Mouse (Mus musculus) testis, postnatal 14 days (tissue): ENCODE measurements around the gene Dgkz.

Experiments
- DNase-seq: peaks from one replicate; pipeline ENCODE4 v3.0.0; 2021; ENCODE audit warnings: low spot score

Gene Dgkz

DNA sequence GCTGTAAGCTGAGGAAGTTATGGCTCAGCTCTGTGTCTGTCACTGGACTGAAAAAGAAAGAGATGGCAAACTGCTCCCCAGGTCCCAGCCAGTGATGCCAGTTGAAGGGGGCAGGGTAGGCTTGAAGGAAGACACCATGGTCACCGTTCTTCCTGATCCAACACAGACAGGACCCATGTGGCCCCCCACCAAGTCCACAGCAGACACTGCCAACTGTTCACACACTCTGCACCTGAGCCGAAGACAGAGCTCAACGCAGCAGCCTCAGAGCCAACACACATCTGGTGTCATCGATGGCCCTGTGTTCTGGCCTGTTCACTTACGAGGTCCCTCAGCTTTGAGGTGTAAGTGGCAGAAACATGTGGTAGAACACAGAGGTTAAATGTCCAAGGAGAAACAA lies 15.2 kb downstream of the Dgkz start:
- DNase-seq, result no peak

DNA sequence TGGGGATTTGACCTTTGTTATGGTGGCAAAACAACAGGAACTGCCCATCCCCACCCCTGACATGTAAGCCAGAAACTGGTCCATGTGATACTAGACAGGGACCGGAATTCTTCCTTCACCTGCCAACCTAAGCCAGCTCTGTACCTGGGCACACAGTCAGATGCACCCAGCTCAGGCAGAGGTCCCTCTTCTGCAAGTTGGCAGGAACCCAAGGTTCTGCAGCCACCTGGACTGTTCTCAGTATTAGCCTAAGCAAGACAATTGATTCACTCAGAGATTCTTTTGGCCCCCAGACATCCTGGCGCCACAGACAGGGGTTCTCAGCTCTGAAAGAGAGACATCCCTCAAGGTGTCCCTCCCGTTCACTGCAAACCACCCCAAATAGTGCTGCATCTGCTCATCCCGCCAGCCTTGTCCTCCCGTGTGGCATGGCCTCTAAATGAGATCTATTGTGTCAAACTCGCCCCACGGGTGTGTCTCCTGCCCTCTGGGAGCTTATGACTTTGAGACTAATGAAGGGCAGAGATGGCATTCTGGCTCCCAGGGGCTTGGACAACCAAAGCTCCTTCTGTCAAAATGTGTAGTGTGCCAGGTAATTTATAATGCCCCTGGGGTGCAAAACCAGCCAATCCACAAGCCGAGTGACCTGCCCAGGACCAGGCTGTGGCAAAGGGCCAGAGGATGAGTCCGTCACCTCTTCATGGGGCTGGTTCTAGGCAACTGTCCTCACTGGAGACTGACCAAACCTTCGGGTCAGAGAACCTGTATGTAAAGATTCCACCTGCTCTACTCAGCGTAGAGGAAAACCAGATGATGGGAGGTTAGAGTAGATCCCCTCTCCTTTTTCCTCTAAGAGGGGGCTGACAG lies 15.9 kb downstream of the Dgkz start:
- no peak for DNase-seq

DNA sequence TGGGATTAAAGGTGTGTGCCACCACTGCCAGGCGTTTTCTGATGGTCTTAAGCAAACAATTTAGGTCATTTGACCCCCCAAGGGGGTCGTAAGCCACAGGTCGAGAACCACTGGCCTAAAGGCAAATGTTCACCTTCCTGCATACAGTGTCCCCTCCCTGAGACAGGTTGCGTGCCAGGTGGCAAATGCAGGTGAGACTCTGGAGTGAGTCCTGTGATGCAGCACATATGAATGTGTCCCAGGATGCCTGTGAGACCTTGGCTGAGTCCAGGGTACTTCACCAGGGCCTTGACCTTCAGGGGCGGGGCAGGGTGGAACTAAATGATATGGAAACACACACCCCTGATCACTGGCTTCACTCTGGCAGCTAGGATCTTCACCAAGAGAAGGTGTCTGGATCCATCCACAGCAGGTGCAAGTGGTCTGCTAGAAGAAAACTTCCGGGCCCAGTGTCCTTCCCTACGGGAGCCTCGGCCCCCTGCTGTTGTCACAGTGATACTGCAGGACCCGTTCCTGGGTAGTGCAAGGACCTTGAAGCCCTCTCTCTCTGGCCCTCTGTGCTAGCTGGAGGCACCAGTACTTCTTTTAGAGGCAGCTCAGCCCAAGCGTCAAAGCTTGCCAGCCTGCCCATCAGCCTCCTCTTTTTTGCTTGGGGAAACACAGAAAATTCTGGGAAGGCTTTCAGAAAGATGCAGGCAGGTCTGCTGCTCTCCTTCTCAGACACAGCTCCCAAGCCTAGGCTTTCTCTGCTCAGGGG lies 16.8 kb downstream of the Dgkz start:
- no peak for DNase-seq

DNA sequence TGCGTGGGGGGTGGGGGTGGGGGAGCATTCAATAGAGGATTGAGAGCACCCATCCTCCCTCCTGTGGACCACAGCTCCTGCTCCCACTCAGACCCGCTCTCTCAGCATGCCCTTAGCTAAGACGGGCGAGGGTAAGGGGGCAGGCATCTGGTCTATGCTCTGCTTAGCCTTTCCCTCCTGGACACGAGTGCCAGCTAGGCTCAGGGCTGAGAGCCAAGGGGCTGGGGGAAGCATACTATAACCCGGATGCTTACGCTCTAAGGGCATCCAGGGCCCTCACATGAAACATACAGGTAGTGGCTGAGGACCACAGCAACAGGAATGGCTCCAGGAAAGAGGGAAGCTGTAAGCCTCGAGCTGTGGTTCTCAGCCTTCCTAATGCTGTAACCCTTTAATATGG lies 17.6 kb downstream of the Dgkz start:
- DNase-seq, result no peak

DNA sequence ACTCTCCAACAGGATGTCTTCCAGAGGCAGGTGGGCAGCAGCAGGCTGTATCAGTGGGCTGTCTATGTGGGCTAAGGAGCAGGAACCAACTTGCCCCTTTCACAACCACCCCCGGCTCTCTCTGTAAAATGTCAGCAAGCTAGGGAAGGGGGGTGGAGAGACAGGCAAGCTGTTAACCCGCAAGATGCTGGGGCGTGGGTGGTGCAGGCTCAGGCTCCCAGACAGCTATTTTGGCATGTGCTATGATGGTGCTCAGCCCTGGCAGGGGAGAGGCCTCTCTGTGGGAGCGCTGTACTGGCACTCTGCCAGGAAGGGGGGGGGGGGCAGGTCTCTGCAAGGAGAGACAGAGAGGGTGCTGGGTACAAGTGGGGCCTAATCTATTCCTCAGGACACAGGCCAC lies 18.6 kb downstream of the Dgkz start:
- DNase-seq, result no peak

DNA sequence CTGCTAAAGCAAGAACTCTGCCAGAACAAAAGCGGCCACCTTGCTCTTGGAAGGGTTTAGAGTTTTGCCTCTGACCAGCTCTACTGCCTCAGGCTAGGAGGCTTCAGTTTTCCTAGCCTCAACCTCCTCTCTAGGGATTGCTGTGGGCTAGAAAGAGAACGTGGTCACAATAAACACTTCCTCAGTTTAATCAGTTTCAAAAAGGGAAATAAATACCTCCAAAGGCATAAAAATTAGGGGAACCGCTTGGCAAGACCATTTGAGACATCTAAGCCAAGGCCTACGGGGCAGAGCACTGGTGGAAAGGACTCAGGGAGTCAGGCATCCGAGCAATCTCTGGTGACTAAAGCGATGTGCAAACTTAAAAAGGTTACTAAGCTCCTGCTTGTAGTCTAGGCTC lies 19.8 kb downstream of the Dgkz start:
- DNase-seq, result no peak

DNA sequence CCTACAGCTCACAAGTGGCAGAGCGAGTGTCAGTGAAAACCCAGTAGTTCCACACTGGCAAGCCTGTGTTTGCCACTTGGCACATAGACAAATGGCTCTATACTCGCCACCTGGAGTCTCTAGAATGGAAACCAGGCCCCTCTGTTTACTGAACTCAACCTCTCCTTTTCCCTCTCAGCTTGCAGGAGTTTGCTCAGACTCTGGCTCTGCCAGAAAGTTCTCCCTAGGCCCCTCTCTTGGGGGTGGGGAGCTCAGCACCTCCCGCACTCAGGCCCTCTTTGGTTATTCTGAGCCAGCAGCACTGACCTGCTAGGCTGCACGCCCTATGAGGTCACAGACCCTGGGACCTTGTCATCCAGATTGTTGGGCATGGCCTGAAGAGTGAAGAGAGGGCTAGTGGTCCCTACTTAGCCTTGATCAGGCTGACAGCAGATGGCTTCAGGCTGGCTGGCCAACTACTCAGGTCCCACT lies 20.5 kb downstream of the Dgkz start:
- DNase-seq, result no peak

DNA sequence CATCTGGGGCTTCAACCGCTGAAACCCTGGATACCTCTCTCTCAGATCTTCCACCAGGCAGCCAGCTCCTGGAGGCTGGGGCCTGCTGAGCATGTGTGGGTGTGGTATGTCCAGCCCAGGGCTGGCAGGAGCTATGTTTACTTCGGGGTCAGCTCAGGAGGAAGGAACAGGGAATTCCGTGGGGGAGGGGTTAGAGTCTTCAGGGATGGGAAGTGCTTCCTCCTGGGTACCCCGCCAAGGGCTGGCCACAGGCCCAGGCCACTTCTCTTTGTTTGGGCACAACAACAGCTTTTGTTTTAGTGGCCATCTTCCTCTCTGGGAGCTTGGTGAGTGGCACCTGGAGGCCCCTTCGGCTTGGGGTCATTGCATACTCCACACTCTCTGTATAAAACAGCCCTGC lies 21.8 kb downstream of the Dgkz start:
- DNase-seq, result peak; percentile 54

DNA sequence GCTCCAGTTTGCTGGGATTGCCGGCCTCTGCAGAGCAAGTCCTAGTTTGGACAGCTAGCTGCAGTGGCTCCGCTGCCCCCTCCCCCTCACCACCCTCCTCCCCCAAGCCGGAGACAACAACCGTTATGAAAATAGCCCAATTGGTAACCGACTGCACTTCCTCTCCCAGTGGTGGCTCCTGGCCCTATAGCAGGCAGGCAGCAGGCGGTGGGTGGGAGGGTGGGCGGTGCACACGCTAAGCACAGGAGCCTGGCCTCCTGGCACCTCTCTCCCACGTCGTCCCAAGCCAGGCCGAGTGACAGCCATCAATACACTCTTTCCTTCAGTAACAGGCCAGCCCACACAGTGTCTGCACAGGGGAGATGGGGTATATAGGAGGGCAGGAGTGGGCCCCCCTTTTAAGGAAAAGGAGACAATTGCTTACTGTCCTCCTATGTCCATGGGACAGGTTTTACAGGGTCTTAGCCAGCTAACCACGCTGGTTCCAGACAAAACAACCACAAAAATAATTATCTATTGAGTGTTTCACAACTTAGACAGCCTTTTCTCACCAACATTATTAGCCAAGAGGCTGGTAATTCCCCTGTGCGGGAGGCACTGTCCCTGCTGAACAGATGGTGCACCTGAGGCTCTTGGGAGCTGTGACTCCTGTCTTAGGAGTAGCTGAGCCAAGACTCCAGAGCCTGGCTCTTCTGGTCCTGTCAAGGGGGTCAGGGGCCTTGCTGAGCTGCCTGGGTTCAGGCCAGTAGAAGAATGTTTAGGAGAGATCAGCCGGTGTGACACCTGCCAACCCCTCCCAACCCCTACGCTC lies 25.2 kb downstream of the Dgkz start:
- DNase-seq, result no peak

DNA sequence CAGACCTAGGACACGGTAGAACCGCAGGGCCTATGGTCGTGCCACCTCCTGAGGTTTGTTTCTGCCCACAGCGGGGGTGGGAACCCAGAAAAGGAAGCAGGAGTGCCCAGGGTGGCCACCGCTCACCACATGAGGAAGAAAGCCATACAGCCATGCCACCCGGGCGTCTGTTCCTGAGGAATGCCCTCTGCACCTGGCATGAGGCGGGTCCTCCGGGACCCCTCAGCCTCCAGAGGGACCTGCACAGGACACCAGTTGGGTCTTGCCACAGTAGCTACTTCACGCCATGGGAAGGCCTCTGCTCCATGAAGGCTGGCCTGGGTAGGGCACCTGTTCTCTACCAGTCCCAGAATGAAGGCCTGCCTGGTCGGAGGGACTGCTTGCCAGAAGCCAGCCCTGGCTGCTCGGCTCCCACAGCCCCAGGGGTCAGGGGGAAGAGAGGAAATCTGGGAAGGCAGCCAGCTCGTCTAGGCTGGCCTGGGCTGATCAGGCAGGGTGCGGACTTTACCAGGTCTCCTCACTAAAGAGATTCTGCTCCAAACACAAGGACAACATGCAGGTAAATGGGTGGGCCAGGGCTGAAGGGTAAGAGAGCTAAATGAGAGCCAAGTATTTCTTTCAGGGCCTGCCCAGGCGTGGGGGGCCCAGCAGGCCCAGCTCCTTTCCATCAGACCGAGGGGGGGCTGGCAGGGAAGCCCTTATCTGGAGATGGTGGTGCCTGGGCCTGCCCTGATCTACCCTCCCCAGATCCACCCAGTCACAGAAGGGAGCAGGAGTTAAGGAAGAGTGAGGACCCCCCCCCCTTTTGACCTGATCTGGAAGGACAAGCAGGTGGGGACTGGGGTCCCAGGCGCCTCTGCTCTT lies 26.0 kb downstream of the Dgkz start:
- no peak for DNase-seq

DNA sequence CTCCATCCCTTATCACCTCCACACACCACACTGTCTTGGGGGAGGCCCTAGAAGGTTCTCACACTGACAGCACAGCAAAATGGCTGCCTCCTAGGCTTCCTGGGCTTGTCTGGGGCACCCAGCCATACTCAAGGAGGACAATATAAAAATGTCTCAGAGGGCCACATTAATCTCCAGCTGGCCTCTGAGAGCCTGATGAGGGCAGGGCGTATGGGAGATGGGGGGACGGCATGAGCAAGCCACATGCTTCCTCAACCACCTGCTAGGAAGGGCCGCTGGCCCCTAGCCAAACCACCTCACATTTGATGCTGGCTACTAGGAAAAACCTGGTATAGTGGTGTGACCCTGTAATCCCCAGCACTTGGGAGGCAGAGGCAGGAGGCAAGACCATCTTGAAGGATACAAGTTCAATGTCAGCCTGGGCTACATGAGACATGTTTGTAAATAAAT lies 26.8 kb downstream of the Dgkz start:
- no peak for DNase-seq

DNA sequence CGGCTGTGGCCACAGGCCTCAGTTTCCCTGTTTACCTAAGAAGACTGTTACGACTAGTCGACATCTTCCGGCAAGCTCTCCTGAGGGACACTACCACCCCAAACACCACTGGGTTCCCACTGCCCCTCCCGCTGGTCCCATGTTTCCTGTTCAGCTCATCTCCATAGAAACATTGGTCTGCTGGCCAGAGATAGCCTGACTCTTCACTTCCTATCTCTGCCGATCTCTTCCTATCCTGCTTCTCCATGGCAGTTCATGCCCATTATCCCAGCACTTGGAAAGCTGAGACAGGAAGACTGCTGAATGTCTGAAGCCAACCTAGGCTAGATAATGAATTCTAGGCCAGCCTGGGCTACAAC lies 27.5 kb downstream of the Dgkz start:
- DNase-seq, result no peak

DNA sequence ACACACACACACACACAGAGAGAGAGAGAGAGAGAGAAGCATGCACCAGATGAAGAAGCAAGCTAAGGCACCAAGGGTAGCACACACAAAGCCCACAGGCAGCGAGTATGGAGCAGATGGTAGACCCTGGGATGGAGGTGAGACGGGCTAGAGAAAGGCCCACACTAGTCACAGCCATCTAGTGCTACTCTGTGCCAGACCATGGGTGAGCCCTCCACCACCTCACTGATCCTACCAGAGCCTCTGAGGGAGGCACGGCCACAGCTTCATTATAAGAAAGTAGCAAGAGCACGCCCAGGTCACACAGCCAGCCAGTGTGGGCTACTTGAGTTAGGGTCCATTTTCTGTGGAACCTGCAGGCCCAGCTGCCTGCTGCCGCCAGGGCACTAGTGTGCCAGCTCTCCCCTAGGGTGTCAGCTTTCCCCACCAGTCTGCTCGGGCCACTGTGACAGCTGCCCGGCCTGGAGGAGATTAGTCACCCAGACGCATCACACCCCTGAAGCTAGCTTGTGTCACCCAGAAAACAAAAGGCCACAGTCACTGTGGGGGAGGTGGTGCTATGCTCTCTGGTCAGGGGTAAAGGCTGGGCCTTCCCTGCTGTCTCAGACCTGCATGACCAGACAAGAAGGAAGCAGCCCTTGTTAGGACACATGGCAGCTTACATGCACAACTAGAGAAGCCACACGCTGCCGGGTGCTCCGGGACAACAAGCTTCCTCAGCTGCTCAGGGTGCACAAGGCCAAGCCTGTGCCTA lies 28.1 kb downstream of the Dgkz start:
- DNase-seq, result no peak

DNA sequence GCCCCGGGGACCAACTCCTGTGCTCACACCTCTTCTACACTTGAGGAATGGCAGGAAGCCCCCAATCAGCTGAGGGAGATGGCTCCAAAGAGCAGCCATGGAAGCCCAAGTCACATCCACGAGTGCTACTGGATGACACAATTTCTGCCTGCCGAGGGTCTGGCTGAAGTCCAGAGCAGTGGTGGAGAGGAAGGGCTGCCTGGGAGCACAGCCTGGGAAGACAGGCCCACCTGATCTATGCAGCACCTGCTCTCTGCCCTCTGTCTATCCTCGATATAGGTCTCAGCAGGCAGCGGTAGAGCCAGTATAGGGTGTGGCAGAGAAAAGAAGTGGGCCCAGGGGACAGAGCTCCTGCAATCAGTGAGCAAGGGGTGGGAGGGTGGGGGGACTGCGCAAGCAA lies 28.8 kb downstream of the Dgkz start:
- DNase-seq, result no peak

DNA sequence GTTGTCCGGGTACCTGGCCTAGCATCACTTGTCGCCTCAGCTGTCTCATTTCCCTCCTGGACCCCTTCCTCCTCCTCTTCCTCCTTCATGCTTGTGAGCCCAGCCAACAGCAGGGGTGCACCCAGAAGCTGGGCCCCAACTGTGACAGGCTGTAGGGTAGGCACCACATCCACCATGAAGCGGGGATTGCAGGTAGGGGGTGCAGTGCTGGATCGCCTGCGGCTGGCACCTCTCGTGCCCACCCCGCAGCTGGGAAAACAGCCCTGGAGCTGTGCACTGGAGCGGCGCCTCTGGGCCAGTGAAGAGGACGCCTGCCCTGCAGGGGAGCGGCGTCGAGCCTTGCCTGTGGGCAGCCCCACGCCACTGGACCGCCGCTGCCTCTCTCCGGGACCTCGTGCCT lies 30.2 kb downstream of the Dgkz start, which contains the start of gene Gm9821:
TSS of gene Gm9821 (plus strand) at position 221 of the 400 bp plus-strand sequence.
- DNase-seq, result no peak

DNA sequence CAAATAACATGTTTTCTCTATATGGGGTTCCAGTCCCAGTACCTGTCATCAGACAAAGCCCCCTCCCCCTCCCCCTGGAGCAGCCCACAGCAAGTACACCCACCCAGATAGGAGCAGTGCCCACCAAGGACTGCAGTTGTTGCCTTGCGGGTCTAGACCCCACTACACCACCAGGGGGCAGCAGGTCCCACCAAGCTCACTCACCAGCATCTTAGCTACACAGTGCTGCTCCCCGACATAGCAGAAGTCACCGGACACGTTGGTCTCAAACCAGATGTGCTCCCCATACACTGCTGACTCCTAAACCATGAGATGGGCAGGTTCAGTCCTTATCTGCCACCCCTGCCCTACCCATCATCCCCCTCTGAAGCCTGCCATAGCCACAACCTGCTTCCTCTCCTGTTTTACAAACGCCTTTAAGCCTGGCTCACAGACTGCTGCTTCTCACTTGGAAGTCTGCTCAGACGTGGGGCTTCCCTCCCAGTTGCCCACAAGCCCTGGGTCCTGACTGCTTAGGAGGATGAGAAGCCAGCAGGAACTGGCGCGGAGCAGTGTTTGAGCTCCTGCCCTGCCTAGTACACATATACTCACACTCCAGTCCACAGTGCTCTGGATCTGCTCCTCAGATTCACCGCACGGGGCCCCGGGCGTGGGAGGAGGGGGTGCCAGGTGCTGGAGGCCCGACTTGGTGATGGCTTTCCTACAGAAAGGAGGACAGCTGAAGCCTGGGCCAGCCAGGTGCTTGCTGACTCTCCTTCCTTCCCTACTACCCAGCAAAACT lies 31.3 kb downstream of the Dgkz start:
- DNase-seq, result no peak

DNA sequence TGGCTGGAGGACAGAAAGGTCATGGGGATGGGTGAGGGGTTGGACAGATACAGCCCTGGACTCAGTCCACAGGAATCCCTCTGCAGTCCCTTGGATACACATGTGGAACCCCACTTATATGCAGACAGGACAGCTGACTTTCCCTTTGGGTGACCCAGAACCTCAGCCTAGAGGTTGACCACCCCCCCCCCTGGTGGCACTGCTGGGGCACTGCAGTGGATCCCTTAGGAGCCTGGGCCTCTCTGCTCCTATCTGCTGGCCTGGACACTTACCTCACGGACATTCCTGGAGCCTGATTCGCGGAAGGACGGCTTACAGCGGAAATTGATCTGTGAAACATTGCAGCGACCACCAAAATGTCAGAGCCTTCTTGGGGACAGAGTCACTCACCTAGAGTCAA lies 33.3 kb downstream of the Dgkz start:
- DNase-seq, result no peak

DNA sequence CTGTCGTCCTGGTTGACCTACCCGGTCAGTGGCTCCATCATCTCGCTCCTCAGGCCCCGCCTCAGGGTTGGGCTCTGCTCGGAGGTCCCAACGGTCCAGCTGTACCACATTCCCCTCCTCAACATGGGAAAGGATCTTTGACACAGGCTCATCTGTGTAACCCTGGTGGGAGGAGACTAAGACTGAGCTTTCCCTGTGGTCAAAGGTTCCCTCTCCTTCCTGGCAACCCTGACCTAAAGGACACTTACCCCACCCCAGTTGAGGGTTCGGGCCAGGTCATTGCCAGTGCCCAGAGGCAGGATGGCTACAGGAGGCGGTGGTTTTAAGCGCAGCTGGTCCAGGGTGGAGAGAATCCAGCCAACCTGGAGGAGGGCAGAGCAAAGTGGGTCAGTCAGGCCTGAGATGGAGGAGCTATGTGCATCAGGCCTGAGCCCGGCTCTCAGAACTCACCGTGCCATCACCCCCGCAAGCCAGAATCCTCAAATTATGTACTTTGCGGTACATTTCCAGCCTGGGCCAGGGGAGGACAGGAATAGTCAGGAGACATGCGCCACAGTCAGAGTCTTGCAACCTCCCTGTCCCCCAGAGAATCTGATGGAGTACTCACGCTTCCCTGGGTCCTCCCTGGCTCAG lies 36.2 kb downstream of the Dgkz start:
- DNase-seq, result no peak

DNA sequence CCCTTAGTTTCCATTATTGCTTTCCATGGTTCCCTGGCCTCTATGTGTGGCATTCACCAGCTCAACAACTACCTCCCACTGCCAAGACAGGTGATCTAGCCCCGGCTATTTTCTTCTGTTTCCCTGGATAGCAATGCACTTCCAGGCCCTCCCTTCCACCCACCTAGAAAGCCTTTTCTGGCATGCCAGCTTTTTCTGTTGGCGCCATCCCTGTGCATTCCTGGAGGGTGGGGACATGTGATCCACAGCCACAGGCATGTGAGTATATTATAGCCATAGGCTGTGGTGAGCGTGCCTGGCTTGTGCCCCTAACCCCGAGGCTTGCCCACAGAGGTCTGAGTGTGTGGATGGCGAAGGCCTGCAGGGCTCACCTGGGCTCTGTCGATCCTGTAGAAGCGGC lies 39.5 kb downstream of the Dgkz start:
- no peak for DNase-seq
